Mouse (Mus musculus): ENCODE data around the gene Zfhx3. TPM values are rescaled to one million over a fixed set of nuclear protein-coding genes. Genes with fewer than 3 reads are reported as not detected.

Zfhx3 gene
- polyA plus RNA-seq, 1 experiment from 2014 or later = 44.7 TPM

DNA sequence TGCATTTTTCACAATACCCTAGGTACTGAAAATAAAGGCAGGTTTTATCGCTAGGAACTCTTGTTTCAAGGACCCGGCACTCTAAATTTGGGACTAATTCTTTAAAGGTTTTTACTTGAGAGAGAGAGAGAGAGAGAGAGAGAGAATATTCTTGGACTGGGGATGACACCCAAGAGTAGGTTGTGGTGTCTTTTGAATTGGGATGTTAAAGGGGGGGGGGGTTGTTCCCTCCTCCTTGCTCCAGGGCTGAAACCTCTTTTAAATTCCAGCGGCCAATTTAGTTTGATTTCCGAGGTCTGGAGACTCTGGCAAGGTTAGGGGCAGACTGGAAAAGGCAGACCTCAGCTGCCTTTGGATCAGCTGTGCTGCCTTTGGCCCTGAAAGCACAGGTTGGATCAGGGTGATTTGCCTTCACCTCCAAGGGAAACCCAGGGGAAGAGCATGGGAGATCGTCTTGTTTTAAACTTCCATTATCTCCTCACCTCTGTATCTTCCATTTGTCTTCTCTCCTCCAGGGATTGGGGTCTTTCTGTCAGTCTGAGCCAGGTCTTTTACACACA lies 755.7 kb downstream of the Zfhx3 start:
- Histone ChIP-seq H3K9ac (ENCODE audit: low read depth, low read length) (no peak overlapping the region), H3K27me3 (ENCODE audit: control insufficient read depth, insufficient read depth, low read depth, low read length) (peaks cover 5% of the 10 kb centered on the region; the same call in 1 of the 2 replicates), H3K27ac (ENCODE audit: low read length) (peak overlapping the region; percentile 91), H3K4me1 (ENCODE audit: control insufficient read depth, insufficient read depth, low read length) (peaks cover 34% of the 10 kb centered on the region), H3K4me3 (ENCODE audit: low read depth, low read length) (no peak overlapping the region; the same call in 1 of the 2 replicates), H3K36me3 (ENCODE audit: control insufficient read depth, insufficient read depth, low read length) (no peaks in the 10 kb centered on the region), H3K4me2 (ENCODE audit: low read length) (peak overlapping the region; percentile 47), H3K9me3 (replicated peaks; ENCODE audit: control insufficient read depth, low read length, poor library complexity, severe bottlenecking) (no peaks in the 10 kb centered on the region)
- ATAC-seq = no peak
- WGBS = 8% methylated on average over 5 of the region's 5 CpGs

DNA sequence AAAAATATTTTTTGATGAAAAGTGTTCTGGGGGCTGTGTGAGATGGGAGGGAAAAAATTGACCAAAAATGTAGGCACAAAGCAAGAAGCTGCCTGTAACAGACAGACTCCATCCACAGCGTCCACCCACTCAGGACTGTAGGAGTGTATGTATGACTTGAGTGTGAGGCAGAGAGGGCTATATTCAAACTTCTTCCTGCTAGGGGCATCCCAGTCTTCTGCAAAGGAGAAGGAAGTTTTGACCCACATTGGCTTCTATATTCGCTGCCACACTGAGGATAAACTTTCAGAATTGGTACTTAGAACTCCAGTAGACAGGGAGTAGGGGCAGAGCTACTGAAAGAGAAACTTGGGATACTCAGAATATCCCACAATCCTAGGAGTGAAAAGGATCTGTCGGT lies 756.6 kb downstream of the Zfhx3 start:
- Histone ChIP-seq H3K4me1 (ENCODE audit: control insufficient read depth, insufficient read depth, low read length) (peaks cover 34% of the 10 kb centered on the region), H3K9ac (ENCODE audit: low read depth, low read length) (peak overlapping the region; percentile 68), H3K9me3 (replicated peaks; ENCODE audit: control insufficient read depth, low read length, poor library complexity, severe bottlenecking) (no peaks in the 10 kb centered on the region), H3K4me3 (ENCODE audit: low read depth, low read length) (peak overlapping the region; percentile 32; the same call in 1 of the 2 replicates), H3K27ac (ENCODE audit: low read length) (peak overlapping the region; percentile 91), H3K36me3 (ENCODE audit: control insufficient read depth, insufficient read depth, low read length) (no peaks in the 10 kb centered on the region), H3K27me3 (ENCODE audit: control insufficient read depth, insufficient read depth, low read depth, low read length) (peaks cover 5% of the 10 kb centered on the region; the same call in 1 of the 2 replicates), H3K4me2 (ENCODE audit: low read length) (peak overlapping the region; percentile 59)
- no peak for ATAC-seq
- WGBS = 8% methylated on average over 3 of the region's 3 CpGs

DNA sequence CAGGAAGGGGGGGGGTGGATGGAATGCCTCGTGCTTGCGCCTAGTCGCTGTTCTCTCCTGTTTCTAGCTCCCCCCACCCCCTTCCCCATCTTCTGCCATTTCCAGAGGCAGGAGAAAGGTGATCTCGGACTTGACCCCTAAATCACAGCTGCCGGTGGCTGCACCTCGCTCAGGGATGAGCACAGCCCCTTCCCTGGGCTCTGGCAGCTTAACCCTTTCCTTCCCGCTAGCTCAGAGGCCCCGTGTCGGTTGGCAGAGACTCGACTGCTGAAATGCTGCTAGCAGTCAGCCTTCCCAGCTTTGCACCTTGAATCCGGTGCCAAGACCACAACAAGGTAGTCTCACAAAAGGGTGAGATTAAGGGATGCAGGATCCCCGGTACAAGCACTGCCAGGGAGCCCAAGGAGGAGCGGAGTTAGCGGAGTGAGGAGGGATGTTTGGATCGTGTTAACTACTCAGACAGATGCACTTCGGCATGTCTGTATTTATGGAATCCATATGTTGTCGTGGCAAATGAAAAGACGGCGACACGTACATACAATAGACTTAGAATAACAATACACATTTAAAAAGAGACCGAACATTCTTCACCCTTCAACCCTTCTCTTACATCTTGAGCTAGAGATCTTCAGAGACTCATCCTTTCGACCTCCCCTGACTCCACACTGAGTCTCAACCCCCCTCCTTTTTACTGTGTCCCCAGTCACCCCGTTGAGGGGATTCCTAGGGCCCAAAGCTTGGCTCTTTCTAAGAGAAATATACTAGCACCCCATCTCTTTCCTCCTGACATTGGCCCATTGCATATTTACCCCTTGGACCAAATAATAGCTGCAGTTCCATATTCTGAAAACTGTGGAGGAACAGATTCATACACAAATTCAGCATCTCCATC lies 757.3 kb downstream of the Zfhx3 start:
- Histone ChIP-seq H3K9ac (ENCODE audit: low read depth, low read length) (peak overlapping the region; percentile 68), H3K4me1 (ENCODE audit: control insufficient read depth, insufficient read depth, low read length) (peaks cover 34% of the 10 kb centered on the region), H3K27ac (ENCODE audit: low read length) (peak overlapping the region; percentile 91), H3K9me3 (replicated peaks; ENCODE audit: control insufficient read depth, low read length, poor library complexity, severe bottlenecking) (no peaks in the 10 kb centered on the region), H3K4me2 (ENCODE audit: low read length) (peak overlapping the region; percentile 59), H3K36me3 (ENCODE audit: control insufficient read depth, insufficient read depth, low read length) (no peaks in the 10 kb centered on the region), H3K4me3 (ENCODE audit: low read depth, low read length) (peak overlapping the region; percentile 32), H3K27me3 (ENCODE audit: control insufficient read depth, insufficient read depth, low read depth, low read length) (peaks cover 1% of the 10 kb centered on the region; the same call in 1 of the 2 replicates)
- WGBS = 2% methylated on average over 23 of the region's 23 CpGs
- no peak for ATAC-seq

DNA sequence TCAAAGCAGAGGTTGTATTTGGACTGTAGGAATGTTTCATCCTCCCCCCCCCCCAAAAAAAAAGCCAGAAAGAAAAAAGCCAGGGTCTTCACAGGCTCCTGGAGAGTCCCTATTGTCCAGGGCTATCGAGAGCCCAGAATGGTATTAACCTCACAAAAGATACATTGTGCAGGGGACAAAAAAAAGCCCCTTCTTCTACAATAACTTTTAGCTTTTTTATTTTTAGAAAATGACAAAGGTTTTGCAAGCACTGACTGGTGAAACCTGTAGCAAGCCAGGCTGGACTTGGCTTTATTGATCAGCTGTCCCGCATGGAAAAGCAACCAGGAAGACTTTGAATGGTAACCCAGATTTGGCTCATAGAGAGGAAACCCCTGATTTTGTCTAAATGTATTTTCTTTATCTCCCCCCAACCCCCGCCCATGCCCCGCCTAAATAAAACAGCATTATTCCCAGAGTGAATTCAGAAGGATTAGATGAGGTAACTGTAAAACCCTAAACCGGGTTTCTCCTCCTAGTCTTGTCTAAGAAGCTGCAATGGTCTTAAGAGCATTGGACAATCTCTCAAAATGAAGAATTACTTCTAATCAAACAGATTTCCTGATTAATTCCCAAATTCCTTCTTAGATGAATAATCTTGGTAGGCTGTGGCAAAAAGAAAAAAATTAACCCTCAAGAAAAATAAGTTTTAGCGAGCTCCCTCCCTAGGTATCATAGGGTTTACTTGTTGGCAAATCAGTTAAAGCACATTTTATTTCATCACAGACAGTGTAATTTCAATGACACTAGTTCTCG lies 759.1 kb downstream of the Zfhx3 start:
- H3K27me3 ChIP-seq (ENCODE audit: control insufficient read depth, insufficient read depth, low read depth, low read length) = no peaks in the 10 kb centered on the region; the same call in 1 of the 2 replicates
- peak overlapping the region; percentile 96 for H3K4me2 ChIP-seq (ENCODE audit: low read length)
- peak overlapping the region; percentile 100 for H3K27ac ChIP-seq (ENCODE audit: low read length)
- no peaks in the 10 kb centered on the region for H3K36me3 ChIP-seq (ENCODE audit: control insufficient read depth, insufficient read depth, low read length)
- peak overlapping the region; percentile 100 for H3K9ac ChIP-seq (ENCODE audit: low read depth, low read length)
- 9% methylated on average over 7 of the region's 7 CpGs for WGBS
- H3K4me1 ChIP-seq (ENCODE audit: control insufficient read depth, insufficient read depth, low read length) = peaks cover 23% of the 10 kb centered on the region
- H3K4me3 ChIP-seq (ENCODE audit: low read depth, low read length) = peak overlapping the region; percentile 20
- no peaks in the 10 kb centered on the region for H3K9me3 ChIP-seq (replicated peaks; ENCODE audit: control insufficient read depth, low read length, poor library complexity, severe bottlenecking)
- no peak for ATAC-seq

DNA sequence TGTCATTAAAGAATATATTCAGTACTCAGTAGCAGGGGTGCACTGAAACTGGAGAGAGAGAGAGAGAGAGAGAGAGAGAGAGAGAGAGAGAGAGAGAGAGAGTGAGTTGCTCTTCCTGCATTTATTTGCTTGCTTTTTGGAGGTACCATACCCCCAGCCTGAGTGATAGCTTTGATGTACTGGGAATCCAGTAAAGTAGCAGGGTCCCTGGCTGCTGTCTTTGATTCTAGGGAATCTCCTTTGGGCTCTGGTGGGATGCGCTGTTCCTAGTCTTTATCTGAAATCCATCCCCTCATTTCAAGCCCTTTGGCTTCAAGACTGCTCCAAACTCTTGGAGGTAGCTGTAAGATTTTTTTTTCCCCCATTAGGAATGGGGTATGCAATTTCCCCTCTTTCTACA lies 759.8 kb downstream of the Zfhx3 start:
- WGBS = 10% methylated on average over 1 of the region's 1 CpGs
- Histone ChIP-seq H3K4me2 (ENCODE audit: low read length) (peak overlapping the region; percentile 96), H3K27me3 (ENCODE audit: control insufficient read depth, insufficient read depth, low read depth, low read length) (no peaks in the 10 kb centered on the region; the same call in 1 of the 2 replicates), H3K4me3 (ENCODE audit: low read depth, low read length) (peak overlapping the region; percentile 95), H3K36me3 (ENCODE audit: control insufficient read depth, insufficient read depth, low read length) (no peaks in the 10 kb centered on the region), H3K4me1 (ENCODE audit: control insufficient read depth, insufficient read depth, low read length) (peaks cover 19% of the 10 kb centered on the region; the same call in 1 of the 2 replicates), H3K27ac (ENCODE audit: low read length) (peak overlapping the region; percentile 100), H3K9ac (ENCODE audit: low read depth, low read length) (peak overlapping the region; percentile 100), H3K9me3 (replicated peaks; ENCODE audit: control insufficient read depth, low read length, poor library complexity, severe bottlenecking) (no peaks in the 10 kb centered on the region)
- no peak for ATAC-seq

DNA sequence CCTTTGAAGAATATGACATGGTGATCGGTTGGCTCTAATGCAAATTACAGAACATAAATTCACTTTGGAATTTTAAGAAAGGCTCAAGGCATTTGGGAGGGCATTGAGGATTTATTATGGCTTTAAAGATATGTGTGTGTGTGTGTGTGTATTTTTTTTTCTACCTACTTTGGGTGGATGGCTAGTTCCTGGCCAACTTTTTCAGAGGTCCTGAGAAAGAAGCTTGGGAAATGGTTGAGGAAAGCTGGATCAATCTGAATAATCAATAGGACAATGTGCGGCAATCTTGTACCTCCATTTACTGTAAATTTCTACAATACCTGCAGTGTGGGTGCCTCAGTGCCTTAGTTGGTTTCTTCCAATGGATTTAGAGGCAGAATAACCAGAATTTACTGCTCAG lies 763.3 kb downstream of the Zfhx3 start:
- peak overlapping the region; percentile 100 for H3K9ac ChIP-seq (ENCODE audit: low read depth, low read length)
- no peak for ATAC-seq
- peaks cover 27% of the 10 kb centered on the region for H3K4me1 ChIP-seq (ENCODE audit: control insufficient read depth, insufficient read depth, low read length)
- peak overlapping the region; percentile 100 for H3K27ac ChIP-seq (ENCODE audit: low read length)
- no peaks in the 10 kb centered on the region for H3K9me3 ChIP-seq (replicated peaks; ENCODE audit: control insufficient read depth, low read length, poor library complexity, severe bottlenecking)
- H3K4me3 ChIP-seq (ENCODE audit: low read depth, low read length) = peak overlapping the region; percentile 95
- no peaks in the 10 kb centered on the region for H3K27me3 ChIP-seq (ENCODE audit: control insufficient read depth, insufficient read depth, low read depth, low read length)
- peak overlapping the region; percentile 96 for H3K4me2 ChIP-seq (ENCODE audit: low read length)
- H3K36me3 ChIP-seq (ENCODE audit: control insufficient read depth, insufficient read depth, low read length) = no peaks in the 10 kb centered on the region
- WGBS = 28% methylated on average over 2 of the region's 2 CpGs

DNA sequence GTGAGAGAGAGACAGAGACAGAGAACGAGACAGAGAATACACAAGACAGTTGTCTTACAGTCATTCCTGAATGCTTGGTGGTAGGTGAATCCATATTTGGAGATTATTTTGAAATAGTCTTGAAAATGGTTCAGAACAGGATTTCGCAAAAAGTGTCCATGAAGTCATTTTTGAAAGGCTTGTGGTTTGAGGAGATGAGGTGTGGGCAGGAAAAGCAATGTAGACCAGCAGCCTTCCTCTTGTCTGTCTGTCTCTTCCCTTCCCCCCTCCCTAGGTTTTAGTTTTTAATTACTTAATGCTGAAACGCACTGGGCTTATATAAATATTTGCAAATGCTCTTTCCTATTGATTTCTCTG lies 764.0 kb downstream of the Zfhx3 start:
- Histone ChIP-seq H3K27me3 (ENCODE audit: control insufficient read depth, insufficient read depth, low read depth, low read length) (no peaks in the 10 kb centered on the region), H3K27ac (ENCODE audit: low read length) (peak overlapping the region; percentile 100), H3K4me1 (ENCODE audit: control insufficient read depth, insufficient read depth, low read length) (peaks cover 33% of the 10 kb centered on the region), H3K4me3 (ENCODE audit: low read depth, low read length) (peak overlapping the region; percentile 95), H3K9ac (ENCODE audit: low read depth, low read length) (peak overlapping the region; percentile 100), H3K4me2 (ENCODE audit: low read length) (peak overlapping the region; percentile 96), H3K9me3 (replicated peaks; ENCODE audit: control insufficient read depth, low read length, poor library complexity, severe bottlenecking) (no peaks in the 10 kb centered on the region), H3K36me3 (ENCODE audit: control insufficient read depth, insufficient read depth, low read length) (no peaks in the 10 kb centered on the region)
- ATAC-seq = no peak
- WGBS = 31% methylated on average over 3 of the region's 3 CpGs

DNA sequence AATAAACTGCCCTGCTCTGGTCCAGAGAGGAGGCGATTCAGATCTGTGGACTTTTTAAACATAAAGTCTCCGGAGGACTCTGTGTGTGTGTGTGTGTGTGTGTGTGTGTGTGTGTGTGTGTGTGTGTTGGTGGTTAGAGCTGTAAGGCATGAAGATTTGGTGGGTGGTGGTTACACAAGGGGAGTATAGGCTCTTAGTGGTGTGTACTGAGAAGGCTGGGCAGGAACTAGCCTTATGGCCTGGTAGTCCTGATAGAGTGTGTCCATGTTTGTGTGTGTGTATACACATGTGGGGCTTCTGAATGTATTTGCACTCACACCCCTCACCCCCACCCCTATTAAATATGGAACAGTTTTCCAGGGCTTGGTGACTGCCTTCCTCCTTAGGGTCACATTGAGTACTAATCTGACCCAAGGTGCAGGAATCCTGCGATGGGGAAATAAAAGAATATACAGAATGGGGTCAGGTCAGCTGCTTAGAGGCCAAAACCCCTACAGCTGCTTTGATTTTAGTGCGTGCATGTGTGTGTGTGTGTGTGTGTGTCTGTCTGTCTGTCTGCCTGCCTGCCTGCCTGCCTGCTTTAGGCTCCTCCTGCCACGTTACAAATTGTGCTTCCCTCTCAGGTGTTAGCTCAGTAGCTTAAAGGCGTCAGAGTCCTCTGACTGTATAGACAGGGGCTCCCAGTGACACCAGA lies 764.6 kb downstream of the Zfhx3 start:
- H3K4me2 ChIP-seq (ENCODE audit: low read length) = peak overlapping the region; percentile 96
- no peak for ATAC-seq

More for the DNA sequence above, 764.6 kb downstream of the Zfhx3 start:
- peaks cover 39% of the 10 kb centered on the region for H3K4me1 ChIP-seq (ENCODE audit: control insufficient read depth, insufficient read depth, low read length)
- peak overlapping the region; percentile 100 for H3K9ac ChIP-seq (ENCODE audit: low read depth, low read length)
- WGBS = 29% methylated on average over 6 of the region's 6 CpGs
- peak overlapping the region; percentile 100 for H3K27ac ChIP-seq (ENCODE audit: low read length)
- peak overlapping the region; percentile 95 for H3K4me3 ChIP-seq (ENCODE audit: low read depth, low read length)
- no peaks in the 10 kb centered on the region for H3K9me3 ChIP-seq (replicated peaks; ENCODE audit: control insufficient read depth, low read length, poor library complexity, severe bottlenecking)
- H3K27me3 ChIP-seq (ENCODE audit: control insufficient read depth, insufficient read depth, low read depth, low read length) = no peaks in the 10 kb centered on the region
- no peaks in the 10 kb centered on the region for H3K36me3 ChIP-seq (ENCODE audit: control insufficient read depth, insufficient read depth, low read length)

All from midbrain, embryonic 16.5 days (tissue).